Mouse (Mus musculus) B cell, adult 67 days (primary cell): ENCODE measurements around the gene Slc7a6os. TPM values are rescaled to one million over a fixed set of nuclear protein-coding genes. Genes with fewer than 3 reads are reported as not detected.

Source experiments
- total RNA-seq, 2 experiments: library from RNA; stranded (reverse); gene quantifications; 4 replicates each; pipeline ENCODE4 v1.2.4; 2023

Gene Slc7a6os
- 10 to 100 TPM; 69.9 to 85.8 TPM for total RNA-seq

DNA sequence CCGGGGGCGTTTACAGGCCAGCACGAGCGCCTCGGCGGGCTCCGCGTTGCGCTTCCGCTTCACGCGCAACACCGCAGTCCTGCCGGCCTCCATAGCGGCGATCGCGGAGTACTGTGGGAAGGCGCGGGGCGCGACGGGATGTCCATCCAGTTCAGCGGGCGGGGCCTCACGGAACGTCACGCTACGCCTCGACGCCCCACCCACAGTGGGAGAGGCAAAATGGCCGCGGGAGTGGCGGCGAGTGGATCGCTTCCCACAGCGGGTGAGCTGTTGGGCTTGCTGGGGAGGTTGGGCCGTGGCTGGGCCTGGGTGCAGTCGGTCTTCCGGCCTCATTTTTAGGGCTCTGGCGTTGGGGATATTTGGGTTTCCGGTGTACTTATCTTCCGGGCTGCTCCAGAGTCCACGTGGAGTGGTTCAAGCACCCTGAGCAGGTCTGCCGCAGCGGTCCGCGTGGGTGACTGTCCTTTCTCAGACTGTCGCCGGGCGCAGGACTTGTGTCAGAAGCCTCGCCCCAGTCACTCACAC lies at the start of gene Slc7a6os, which contains the start of gene Prmt7:
TSS of gene Slc7a6os (minus strand) at position 115 of the 525 bp plus-strand sequence.
TSS of gene Prmt7 (plus strand) at position 116 of the 525 bp plus-strand sequence.

DNA sequence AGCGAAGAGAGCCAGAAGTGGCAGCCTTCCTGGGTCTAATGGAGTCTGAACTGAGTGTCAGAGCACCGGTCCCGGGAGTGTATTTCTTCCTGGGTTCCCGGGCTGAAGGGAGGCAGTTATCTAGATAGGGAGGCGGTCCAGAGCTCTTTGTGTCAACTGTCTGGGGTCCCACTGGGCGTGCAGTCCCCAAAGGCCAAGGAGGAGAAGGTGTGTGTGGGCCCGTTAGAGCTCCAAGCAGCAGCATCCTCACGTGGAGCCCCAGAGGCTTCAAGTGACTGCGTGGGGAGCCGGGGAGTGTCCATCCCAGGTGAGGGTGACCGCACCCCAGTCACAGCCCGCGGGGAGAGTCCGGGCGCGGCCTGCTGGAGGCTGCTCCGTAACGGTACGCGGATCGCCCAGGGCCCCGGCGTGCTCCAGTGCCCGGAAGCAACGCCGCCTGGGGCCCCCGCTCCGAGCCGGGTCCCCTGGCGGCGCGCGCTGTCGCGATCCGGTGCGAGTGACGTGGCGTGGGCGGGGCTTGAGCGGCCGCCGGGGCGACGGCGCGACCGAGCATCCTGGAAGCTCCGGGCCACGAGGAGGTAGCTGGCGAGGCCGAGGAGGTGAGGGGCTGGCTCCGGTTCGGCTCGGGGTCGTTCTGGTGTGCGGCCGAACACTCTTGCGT lies 42.2 kb downstream of the Slc7a6os start, which contains the start of gene Slc7a6:
TSS of gene Slc7a6 (plus strand) at position 502 of the 661 bp plus-strand sequence.

Other genes starting within 250 kb of the Slc7a6os start
- 10 to 100 TPM; 13.7 to 16.2 TPM for gene Slc12a4, start 244.8 kb downstream of the Slc7a6os start, total RNA-seq
- not detected for gene Dpep3, start 231.5 kb downstream of the Slc7a6os start, total RNA-seq
- 10 to 100 TPM; 29.8 to 31.5 TPM for gene Dus2, start 219.6 kb downstream of the Slc7a6os start, total RNA-seq
- not detected for gene Dpep2nb, start 205.0 kb downstream of the Slc7a6os start, total RNA-seq
- 10 to 100 TPM in 1 of 2 experiments, 1 to 10 TPM in 1; 8.0 to 10.7 TPM for gene Ddx28, start 199.1 kb downstream of the Slc7a6os start, total RNA-seq
- gene Nfatc3, start 152.1 kb downstream of the Slc7a6os start, total RNA-seq: 100 to 1,000 TPM; 207 to 214 TPM
- not detected for gene Esrp2, start 74.0 kb downstream of the Slc7a6os start, total RNA-seq
- gene Pla2g15, start 60.5 kb downstream of the Slc7a6os start, total RNA-seq: 10 to 100 TPM in 1 of 2 experiments, 1 to 10 TPM in 1; 9.8 to 12.9 TPM
- gene Slc7a6, start 42.1 kb downstream of the Slc7a6os start, total RNA-seq: 10 to 100 TPM; 32.5 to 38.9 TPM
- 10 to 100 TPM; 33.1 to 44.6 TPM for gene Prmt7, start within 50 bp of the Slc7a6os start, total RNA-seq
- gene Smpd3, start 127.1 kb upstream of the Slc7a6os start, total RNA-seq: 1 to 10 TPM; 5.4 to 7.8 TPM
- 10 to 100 TPM; 11.8 to 16.1 TPM for gene Zfp90, start 204.4 kb upstream of the Slc7a6os start, total RNA-seq